Mouse (Mus musculus): Measurements from ENCODE around the gene Fam168a.

DNA sequence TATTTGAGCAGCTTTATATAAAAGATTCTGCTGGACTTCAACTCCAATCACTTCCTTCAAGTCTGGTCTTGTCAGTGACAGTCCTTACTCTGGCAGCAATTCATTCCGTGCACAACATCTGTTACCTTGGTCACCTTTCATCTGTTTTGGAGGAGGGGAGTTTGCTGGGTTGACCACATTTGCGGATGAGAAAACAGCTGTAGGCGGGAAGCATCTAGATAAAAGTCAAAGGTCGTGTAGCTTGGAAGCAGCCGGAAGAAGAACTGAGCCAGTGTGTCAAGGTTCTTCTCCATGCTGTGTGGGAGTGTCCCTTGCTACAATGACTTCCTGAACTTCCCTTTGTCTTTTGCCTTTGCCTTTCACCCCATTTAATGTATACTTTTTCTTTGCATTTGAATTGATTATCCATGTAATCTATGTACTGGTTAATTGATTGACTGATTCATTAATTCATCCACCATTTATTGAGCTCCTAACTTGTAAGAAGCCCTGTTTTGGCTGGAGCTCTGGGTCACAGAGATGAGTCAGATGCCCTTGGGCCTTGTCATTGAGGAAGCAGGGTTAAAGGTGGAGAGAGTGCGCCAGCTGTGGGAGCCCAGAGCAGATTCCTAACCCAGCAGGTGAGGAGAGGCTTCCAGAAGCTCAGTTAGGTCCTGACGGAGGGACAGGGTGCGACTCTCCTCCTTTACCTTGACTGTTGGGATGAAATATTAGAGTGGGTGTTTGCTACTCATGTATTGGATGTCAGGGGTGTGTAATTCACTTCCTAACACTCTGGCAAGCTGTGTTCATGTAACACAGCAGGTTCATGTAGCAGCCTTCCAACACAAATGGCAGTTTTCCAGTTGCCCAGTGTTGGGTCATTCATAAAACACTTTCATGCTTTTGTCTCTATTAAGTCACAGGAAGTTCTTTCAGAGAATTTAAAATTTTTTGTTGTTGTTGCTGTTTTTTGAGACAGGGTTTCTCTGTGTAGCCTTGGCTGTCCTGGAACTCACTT is 6.4 kb upstream of the Fam168a start:
- TF ChIP-seq CTCF (IDR thresholded peaks at IDR 0.05 in 2 of 3, conservative IDR thresholded peaks at IDR 0.05 in 1 of 3; ENCODE audit: control insufficient read depth in 1 of 3, insufficient read depth in 1 of 3, low read depth in 2 of 3, low read length in 3 of 3, poor library complexity in 1 of 3, severe bottlenecking in 1 of 3) (no peak), MAX (IDR thresholded peaks at IDR 0.05; ENCODE audit: low read length) (no peak), E2F4 (IDR thresholded peaks at IDR 0.05; ENCODE audit: borderline replicate concordance, low read depth, low read length) (no peak), BHLHE40 (IDR thresholded peaks at IDR 0.05; ENCODE audit: borderline replicate concordance, low read depth, low read length) (no peak), TCF12 (IDR thresholded peaks at IDR 0.05; ENCODE audit: low read depth, low read length) (no peak), POLR2A (IDR thresholded peaks at IDR 0.05; ENCODE audit: control insufficient read depth in 1 of 2, insufficient read depth in 1 of 2, low read depth in 1 of 2, low read length in 2 of 2, poor library complexity in 1 of 2) (no peak), HCFC1 (IDR thresholded peaks at IDR 0.05; ENCODE audit: low read depth, low read length) (no peak), CHD1 (IDR thresholded peaks at IDR 0.05; ENCODE audit: low read depth, low read length) (no peak), KAT2A (conservative IDR thresholded peaks at IDR 0.05; ENCODE audit: low read depth, low read length) (no peak), EP300 (IDR thresholded peaks at IDR 0.05; ENCODE audit: low read depth in 1 of 2, low read length in 2 of 2) (no peak), ELF1 (IDR thresholded peaks at IDR 0.05; ENCODE audit: low read depth, low read length) (no peak)
